ENCODE assay signal across 8 mouse cellular contexts in the genomic region with DNA sequence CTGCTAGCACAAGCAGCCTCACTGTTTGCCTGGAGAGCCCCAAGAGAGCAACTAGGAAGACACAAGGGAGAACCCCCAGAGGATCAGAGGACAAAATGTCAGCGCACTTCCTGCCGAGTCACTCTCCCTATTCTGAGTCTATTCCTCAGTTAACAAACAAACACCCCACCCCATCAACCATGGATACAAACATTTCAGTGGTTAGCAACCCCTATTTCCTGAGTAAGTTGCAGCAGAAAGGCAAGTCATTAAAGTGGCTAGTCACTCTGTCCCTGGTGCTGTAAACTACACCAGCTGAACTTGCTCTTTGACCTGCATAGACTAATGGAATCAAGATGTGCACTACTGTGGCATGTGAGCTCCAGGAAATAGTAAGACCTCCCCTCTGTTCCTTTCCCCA.
DNase-seq lines count a peak whose midpoint lies in the region; ATAC-seq lines count a peak whose summit lies in the region.
"Had no signal": no experiment of that assay in that cellular context is flagged by ENCODE, and none has a peak within 500 bp of the region (broad histone marks: within the 10 kb centered on the region; RNA-seq: fewer than 3 reads in every experiment).

No protein-coding gene starts in this region.

- H3K4me3 ChIP-seq in limb, embryonic 11.5 days (ENCODE audit: low read depth, low read length) = no peak overlapping the region

- H3K27ac ChIP-seq in limb, embryonic 11.5 days (replicated peaks; ENCODE audit: low read depth, low read length) = peak overlapping the region; percentile 58

- 23% methylated on average over 2 of the region's 2 CpGs for WGBS in limb, embryonic 11.5 days

- peak; percentile 29 for DNase-seq in thymus, postnatal 0 days (ENCODE audit: low spot score)
- no peak for DNase-seq in thymus, postnatal 4 days
- peak; percentile 94 for DNase-seq in forelimb bud, embryonic 11.5 days (ENCODE audit: low read depth, low spot score)
- DNase-seq in limb, embryonic 11.5 days (ENCODE audit: low spot score) = peak; percentile 62
- no peak for DNase-seq in cerebellum, postnatal 14 days
- no peak for DNase-seq in retina, embryonic 14.5 days (ENCODE audit: low spot score)

- H3K27me3 ChIP-seq in limb, embryonic 11.5 days (ENCODE audit: control insufficient read depth, insufficient read depth, low read length) = no peaks in the 10 kb centered on the region

- H3K4me2 ChIP-seq in limb, embryonic 11.5 days (ENCODE audit: low read depth, severe bottlenecking) = no peak overlapping the region

- no peaks in the 10 kb centered on the region for H3K36me3 ChIP-seq in limb, embryonic 11.5 days (ENCODE audit: control insufficient read depth, insufficient read depth, low read length)

- peak; percentile 82 for ATAC-seq in limb, embryonic 11.5 days (ENCODE audit: insufficient number of reproducible peaks, low FRiP score, low TSS enrichment, low read depth)
- no peak for ATAC-seq in erythroblast, adult 5-6 weeks (replicated peaks; ENCODE audit: low FRiP score, poor library complexity, severe bottlenecking)
- ATAC-seq: midbrain, embryonic 16.5 days had no signal

- H3K4me1 ChIP-seq in limb, embryonic 11.5 days (ENCODE audit: control insufficient read depth, insufficient read depth, low read length) = 0 out of 2 replicates have a peak, but pooled peaks cover 2% of the 10 kb centered on the region

- H3K9me3 ChIP-seq in limb, embryonic 11.5 days (ENCODE audit: control insufficient read depth, low read length) = no peaks in the 10 kb centered on the region

- H3K9ac ChIP-seq in limb, embryonic 11.5 days (ENCODE audit: low read length) = no peak overlapping the region

Comparison
In these comparisons a context has a peak if more than half of its experiments do, and no peak if none do; other contexts are left out.
1. DNase-seq: peak in thymus, postnatal 0 days (single experiment), forelimb bud, embryonic 11.5 days (single experiment) and limb, embryonic 11.5 days (single experiment); none in thymus, postnatal 4 days (single experiment), cerebellum, postnatal 14 days (0 of 2) and retina, embryonic 14.5 days (single experiment).